Mouse (Mus musculus) induced T-regulatory cell, adult 2 months (primary cell): ENCODE data around the gene Gm12886.

Source experiments
- DNase-seq: peaks from one replicate; pipeline ENCODE4 v3.0.0-alpha.2; 2012; ENCODE audit warnings: low read depth

Gene Gm12886

DNA sequence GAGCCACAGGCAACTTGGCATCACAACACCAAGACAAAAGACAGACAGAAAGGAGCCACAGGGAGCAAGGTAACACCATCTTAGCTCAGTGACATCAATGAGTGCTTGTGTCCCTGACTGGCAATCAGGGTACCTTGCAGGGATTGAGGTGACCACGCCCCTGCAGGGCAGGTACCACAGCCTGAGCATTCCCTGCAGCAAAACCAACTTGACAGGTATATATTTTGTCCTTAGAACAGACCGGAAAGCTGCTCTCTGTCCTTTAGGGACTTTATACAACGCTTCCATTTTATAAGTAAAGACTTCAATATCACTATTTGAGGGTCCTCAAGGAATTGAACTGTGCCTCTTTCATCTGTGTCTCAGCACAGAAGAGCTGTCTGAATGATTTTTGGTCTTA lies at the start of gene Gm12886:
Gm12886 (minus strand) TSS at position 101 of the 400 bp plus-strand sequence.
- DNase-seq = no peak
